Mouse (Mus musculus) ovary, postnatal 14 days (tissue): ENCODE measurements at regions not wholly inside any gene's neighbourhood (a gene's known extent, or its start where the extent isn't known, plus 50 kb on each side); places are given as distances from the start of the nearest gene placed in this dataset.

Experiments
- DNase-seq: peaks from one replicate; pipeline ENCODE4 v3.0.0; 2022; ENCODE audit warnings: low spot score

DNA sequence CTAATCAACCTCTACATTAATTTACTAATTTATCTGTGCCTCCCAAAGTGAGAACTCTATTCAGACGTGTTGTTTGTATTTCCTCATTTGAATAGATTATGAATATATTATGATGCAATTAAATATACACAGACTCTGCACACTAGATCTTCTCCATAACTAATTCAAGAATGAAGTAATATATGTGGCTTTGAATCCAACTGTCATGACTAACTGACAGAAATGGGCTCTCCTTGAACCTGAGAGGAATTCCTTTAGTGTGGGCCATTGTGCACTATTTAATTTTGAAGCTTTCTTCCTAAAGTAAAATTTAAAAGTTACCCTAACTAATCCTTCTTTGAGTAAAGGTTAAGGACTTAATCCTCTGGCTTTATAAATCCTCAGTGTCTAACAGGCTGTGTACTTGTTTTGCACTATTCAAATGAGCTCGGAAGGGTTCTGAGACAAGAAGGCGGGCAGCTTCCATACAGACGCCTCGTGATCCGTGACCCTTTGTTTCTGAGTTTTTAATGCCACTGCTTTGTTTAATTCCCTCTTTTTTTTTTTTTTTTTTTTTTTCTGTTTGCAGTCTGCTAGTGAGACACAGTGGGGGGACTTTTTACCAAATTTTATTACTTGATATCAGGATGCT, 128.0 kb upstream of the Sox2 start:
- DNase-seq: no peak

GRCm38 (mm10) chr3:34521357-34522053, 128.7 kb upstream of the Sox2 start:
- DNase-seq: no peak

DNA sequence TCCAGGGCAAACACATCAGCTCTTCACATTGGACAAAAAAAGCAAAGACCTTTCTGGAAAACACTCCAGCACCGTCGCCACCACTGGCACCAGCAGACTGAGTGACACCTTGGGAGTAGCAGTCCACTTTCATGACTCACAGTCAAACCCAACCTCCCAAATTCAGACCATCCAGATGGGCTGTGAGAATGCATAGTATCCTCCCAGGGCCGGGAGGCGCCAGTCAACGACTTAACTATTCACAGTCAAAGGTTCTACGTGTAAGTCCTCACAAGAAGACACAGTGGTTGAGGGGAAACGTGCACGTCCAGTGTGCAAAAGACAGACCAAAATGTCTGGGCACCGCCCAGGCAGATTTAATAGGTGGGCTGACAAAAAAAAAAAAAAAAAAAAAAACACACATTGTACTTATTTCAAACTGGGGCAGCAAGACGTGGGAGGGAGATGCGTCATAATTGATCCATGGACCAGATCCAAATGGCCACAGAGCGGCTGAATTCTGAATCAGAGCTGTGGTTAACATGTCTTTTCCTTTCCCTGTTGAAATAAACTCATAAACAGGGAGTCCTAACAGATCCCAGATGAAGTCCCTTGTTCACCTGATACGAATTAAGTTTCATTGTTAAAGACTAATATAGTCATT, 137.6 kb upstream of the Sox2 start:
- no peak for DNase-seq

DNA sequence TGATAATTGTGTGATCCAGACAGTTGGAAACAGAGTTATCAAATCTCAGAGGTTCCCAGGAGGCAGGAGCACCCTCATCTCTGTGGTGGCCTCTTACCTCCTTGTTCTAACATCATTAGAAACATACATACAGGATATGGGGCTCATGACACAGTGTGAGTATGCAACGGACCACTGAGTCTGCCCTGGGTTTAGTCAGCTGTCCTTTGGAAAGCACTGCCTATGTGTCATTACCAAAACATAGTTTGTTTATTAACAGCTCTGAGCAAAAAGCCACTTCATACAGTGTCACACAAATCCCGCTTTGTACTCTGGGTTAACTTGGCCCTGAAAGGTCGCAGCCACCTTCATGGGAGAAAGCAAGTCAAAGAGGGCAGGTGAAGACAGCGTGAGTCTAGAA, 139.5 kb upstream of the Sox2 start:
- no peak for DNase-seq

DNA sequence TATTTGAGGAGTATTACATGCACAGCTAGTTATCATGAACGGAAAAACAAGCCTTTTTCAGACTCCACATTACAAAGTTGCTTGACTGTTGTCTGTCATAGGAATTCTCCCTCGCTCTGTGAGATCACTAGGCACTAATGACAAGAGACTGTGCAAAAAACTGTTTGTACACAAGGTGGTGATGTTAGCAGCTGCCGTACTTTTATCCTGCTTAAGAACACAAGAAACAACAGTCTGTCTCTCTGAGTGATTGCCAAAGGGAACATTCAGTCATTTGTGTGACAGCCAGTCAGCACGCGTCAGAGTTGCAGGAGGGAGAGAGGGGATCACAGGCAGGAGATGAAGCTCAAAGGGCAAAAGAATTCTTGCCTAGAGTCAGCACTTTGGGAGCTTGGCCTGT, 141.0 kb upstream of the Sox2 start:
- no peak for DNase-seq

DNA sequence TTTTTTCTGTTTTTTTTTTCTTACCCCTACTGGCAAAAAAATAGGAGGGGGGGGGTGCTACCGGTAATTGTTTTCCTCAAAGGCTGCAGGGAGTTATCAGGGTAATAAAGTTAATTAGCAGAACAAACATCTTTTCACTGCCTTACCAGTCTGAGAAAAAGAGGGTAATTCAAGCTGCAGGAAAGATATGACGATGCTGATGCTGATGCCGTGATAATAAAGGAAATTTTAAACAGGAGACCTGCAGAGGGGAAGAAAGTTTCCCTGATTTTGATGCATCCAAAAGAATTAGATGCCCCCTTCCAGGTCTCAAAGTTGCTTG, 145.7 kb upstream of the Sox2 start:
- DNase-seq: no peak

DNA sequence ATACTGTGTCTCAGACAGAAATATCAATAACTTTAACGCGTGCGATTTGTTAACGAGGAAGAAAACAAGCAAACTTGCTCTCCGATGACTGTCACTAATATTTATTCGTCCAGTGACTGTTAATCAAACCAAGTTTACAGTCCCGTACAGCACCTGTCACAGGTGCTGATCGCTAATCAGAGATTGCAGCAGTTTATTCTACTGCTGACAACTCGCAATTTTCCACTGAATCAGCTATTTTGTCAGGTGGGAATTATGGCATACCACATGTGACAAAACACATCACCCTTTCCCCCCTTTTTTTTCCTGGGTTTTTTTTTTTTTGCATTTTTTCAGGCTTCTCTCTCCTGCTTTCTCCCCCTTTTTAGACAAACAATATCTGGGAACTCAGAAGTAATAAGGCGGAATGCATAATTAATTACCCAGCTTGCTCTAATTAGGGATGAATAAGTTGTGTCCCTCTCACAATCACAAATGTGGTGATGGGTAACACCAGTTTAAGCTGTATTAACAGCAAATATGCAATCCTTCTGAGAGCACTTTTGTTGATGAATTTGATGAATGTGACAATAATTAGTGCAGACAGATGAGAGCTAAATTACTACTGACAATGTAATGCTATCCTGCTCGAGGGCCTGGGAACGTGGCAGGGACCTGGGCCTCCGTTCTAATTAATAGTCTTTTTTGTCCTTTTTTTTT, 146.2 kb upstream of the Sox2 start:
- no peak for DNase-seq

DNA sequence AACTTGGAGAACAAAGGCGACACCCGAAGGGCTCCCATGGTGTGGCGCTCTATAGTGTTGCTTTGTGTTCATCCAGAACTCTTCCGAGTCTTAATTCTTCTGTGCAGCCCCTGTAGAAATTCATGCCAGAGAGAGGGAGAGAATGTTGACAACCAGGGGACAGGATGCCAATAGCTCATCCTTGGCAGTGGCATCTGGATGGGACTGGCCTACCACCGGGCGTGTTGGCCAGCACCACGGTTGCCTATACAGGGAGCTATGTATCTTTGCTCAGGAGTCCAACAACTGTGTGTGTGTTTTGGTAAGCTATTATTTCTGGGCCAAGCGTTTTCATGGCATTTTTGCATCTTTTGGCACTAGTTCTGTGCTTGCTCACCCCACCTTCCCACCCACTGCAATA, 153.4 kb upstream of the Sox2 start:
- DNase-seq: no peak

GRCm38 (mm10) chr3:34495615-34496014, 154.6 kb upstream of the Sox2 start:
- no peak for DNase-seq

- DNase-seq: no peak
Measured at GRCm38 (mm10) chr3:34493921-34494320, 156.3 kb upstream of the Sox2 start.

GRCm38 (mm10) chr3:34489008-34489407, 161.2 kb upstream of the Sox2 start:
- no peak for DNase-seq

GRCm38 (mm10) chr3:34486441-34487050, 163.7 kb upstream of the Sox2 start:
- no peak for DNase-seq

- no peak for DNase-seq
Measured at GRCm38 (mm10) chr3:34485345-34486223, 164.6 kb upstream of the Sox2 start.

GRCm38 (mm10) chr3:34483934-34484333, 166.3 kb upstream of the Sox2 start:
- DNase-seq: no peak

- DNase-seq: no peak
Measured at GRCm38 (mm10) chr3:34481821-34482713, 168.1 kb upstream of the Sox2 start.

GRCm38 (mm10) chr3:34481314-34481713, 168.9 kb upstream of the Sox2 start:
- DNase-seq: no peak

DNA sequence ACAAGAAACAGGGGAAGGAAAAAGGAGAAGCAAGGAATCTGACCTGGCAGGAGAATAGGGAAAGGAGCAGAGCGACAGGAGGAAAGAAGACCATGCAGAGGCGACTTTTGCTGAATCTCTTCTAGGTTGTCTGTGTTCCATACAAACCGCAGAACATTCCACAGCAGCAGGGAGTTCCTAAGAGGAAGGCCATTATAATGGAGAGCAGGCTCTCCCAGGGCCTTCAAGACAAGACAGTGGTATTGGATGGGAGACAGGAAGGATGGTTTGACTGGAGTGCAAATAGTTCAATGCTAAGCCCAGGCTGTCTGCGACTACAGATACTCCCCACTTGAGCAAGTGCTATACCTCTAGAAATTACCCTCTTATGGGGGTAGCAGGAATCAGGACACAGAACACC, 176.1 kb upstream of the Sox2 start:
- DNase-seq: no peak

DNA sequence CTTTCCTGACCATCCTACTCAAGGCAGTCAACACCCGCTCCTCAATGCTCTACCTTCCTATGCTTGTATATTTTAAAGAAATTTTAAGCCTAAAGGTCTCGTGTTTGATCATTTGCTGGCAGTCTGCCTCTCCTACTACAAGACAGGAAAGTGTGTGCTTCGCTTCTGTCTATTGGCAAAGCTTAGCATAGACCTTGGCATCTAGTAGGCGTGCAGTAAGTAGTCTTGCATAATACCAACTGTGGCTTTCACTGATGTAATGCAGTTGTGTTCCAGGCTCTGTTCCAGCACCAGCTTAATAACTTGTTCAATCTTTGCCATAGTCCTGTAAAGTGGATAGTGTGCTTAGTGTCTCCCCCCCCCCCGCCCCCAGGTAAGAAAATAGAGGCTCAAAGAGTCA, 179.5 kb upstream of the Sox2 start:
- DNase-seq: no peak

DNA sequence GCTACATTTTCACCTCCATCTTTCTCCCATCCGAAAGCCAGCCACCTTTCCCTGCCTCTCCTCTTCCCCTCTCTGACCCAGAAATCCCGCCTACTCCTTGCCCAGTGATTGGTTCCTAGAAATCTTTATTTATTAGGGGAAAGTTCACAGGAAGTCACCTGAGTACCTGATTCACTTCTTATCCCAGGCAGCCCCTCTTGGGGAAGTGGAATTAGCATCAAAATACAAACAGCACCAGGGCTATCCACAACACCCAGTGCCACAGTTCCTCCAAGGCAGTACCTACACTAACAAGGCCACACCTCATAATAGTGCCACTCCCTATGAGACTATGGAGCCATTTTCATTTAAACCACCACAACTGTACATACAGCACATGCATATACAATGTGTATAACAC, 180.3 kb upstream of the Sox2 start:
- DNase-seq: no peak

- no peak for DNase-seq
Measured at GRCm38 (mm10) chr3:34466312-34466711, 183.9 kb upstream of the Sox2 start.
